Mouse (Mus musculus) stomach, embryonic 15.5 days (tissue): Measurements from ENCODE around the gene Dcun1d4. TPM values are rescaled to one million over a fixed set of nuclear protein-coding genes. Genes with fewer than 3 reads are reported as not detected.

Experiments
- ATAC-seq: fragments of 200-750 bp; cut with Nextera tagmentation; 2 replicates; pipeline ENCODE4 v1.8.0; 2017; ENCODE audit warnings: low read depth, moderate number of reproducible peaks, moderate TSS enrichment; ENCODE audit not compliant: insufficient read depth, low FRiP score
- H3K27ac ChIP-seq: fragments of 300-500 bp; sonication (generic); 2 replicates; pipeline ENCODE4 v1.5.1; 2015; ENCODE audit warnings: mild to moderate bottlenecking, inconsistent platforms
- H3K27me3 ChIP-seq: fragments of 300-500 bp; sonication (generic); replicated peaks from 2 replicates; pipeline ENCODE4 v1.6.1; 2015; ENCODE audit warnings: inconsistent platforms
- H3K36me3 ChIP-seq: fragments of 300-500 bp; sonication (generic); 2 replicates; pipeline ENCODE4 v1.6.1; 2015; ENCODE audit warnings: inconsistent platforms
- H3K4me1 ChIP-seq: fragments of 300-500 bp; sonication (generic); 2 replicates; pipeline ENCODE4 v1.6.1; 2015; ENCODE audit warnings: inconsistent platforms
- H3K4me2 ChIP-seq: fragments of 300-500 bp; sonication (generic); 2 replicates; pipeline ENCODE4 v1.6.1; 2015; ENCODE audit warnings: mild to moderate bottlenecking, inconsistent platforms
- H3K4me3 ChIP-seq: fragments of 300-500 bp; sonication (generic); replicated peaks from 2 replicates; pipeline ENCODE4 v1.5.1; 2015; ENCODE audit warnings: inconsistent platforms
- H3K9ac ChIP-seq: fragments of 300-500 bp; sonication (generic); 2 replicates; pipeline ENCODE4 v1.6.1; 2015; ENCODE audit warnings: inconsistent platforms
- H3K9me3 ChIP-seq: fragments of 300-500 bp; sonication (generic); 2 replicates; pipeline ENCODE4 v1.6.1; 2016; ENCODE audit warnings: inconsistent platforms
- WGBS: fragments of 180-500 bp; shearing (Covaris S2); methylation state at CpG from one replicate; pipeline ENCODE4 v1.1.7; 2015; 5-methylcytosine and 5-hydroxymethylcytosine counted together
- polyA plus RNA-seq: library from polyadenylated mRNA; unstranded; fragments of >200 nt; fragmentation: Nextera tagmentation; extraction: Ambion mirVana; gene quantifications from 2 replicates; pipeline ENCODE4 v1.2.1, GENCODE M21; 2015

The Dcun1d4 gene
- polyA plus RNA-seq, 1 experiment from 2014 or later: 19.1 TPM

- ATAC-seq: no peak
- Histone ChIP-seq H3K36me3 (no peaks in the 10 kb centered on the region), H3K9me3 (no peaks in the 10 kb centered on the region), H3K4me1 (no peaks in the 10 kb centered on the region), H3K4me2 (no peak overlapping the region), H3K27me3 (no peaks in the 10 kb centered on the region), H3K4me3 (no peak overlapping the region), H3K27ac (no peak overlapping the region), H3K9ac (no peak overlapping the region)
- WGBS: 65% methylated on average over 12 of the region's 12 CpGs
These were observed 22.4 kb downstream of the Dcun1d4 start for GRCm38 (mm10) chr5:73503015-73503757.

- Histone ChIP-seq H3K9me3 (no peaks in the 10 kb centered on the region), H3K9ac (no peak overlapping the region), H3K4me2 (no peak overlapping the region), H3K36me3 (0 out of 2 replicates have a peak, but pooled peaks cover 5% of the 10 kb centered on the region), H3K4me3 (no peak overlapping the region), H3K4me1 (no peaks in the 10 kb centered on the region), H3K27ac (no peak overlapping the region), H3K27me3 (no peaks in the 10 kb centered on the region)
- no peak for ATAC-seq
- WGBS: 84% methylated on average over 14 of the region's 14 CpGs
These were observed 30.3 kb downstream of the Dcun1d4 start for GRCm38 (mm10) chr5:73511074-73511473.

GRCm38 (mm10) chr5:73512241-73512640 lies 31.4 kb downstream of the Dcun1d4 start:
- H3K9ac ChIP-seq: no peak overlapping the region
- H3K9me3 ChIP-seq: no peaks in the 10 kb centered on the region
- no peak overlapping the region for H3K27ac ChIP-seq
- H3K27me3 ChIP-seq: no peaks in the 10 kb centered on the region
- H3K4me2 ChIP-seq: no peak overlapping the region
- H3K4me1 ChIP-seq: no peaks in the 10 kb centered on the region
- 94% methylated on average over 1 of the region's 1 CpGs for WGBS
- ATAC-seq: no peak
- 0 out of 2 replicates have a peak, but pooled peaks cover 5% of the 10 kb centered on the region for H3K36me3 ChIP-seq
- no peak overlapping the region for H3K4me3 ChIP-seq

GRCm38 (mm10) chr5:73512661-73513060 lies 31.9 kb downstream of the Dcun1d4 start:
- no peak for ATAC-seq
- WGBS: 84% methylated on average over 9 of the region's 9 CpGs
- Histone ChIP-seq H3K36me3 (0 out of 2 replicates have a peak, but pooled peaks cover 5% of the 10 kb centered on the region), H3K9ac (no peak overlapping the region), H3K4me2 (no peak overlapping the region), H3K27me3 (no peaks in the 10 kb centered on the region), H3K4me1 (no peaks in the 10 kb centered on the region), H3K4me3 (no peak overlapping the region), H3K27ac (no peak overlapping the region), H3K9me3 (no peaks in the 10 kb centered on the region)

GRCm38 (mm10) chr5:73514202-73514601 lies 33.4 kb downstream of the Dcun1d4 start:
- 93% methylated on average over 2 of the region's 2 CpGs for WGBS
- no peaks in the 10 kb centered on the region for H3K27me3 ChIP-seq
- no peak for ATAC-seq
- no peak overlapping the region for H3K4me3 ChIP-seq
- no peak overlapping the region for H3K27ac ChIP-seq
- H3K9ac ChIP-seq: no peak overlapping the region
- no peak overlapping the region for H3K4me2 ChIP-seq
- no peaks in the 10 kb centered on the region for H3K4me1 ChIP-seq
- H3K36me3 ChIP-seq: 0 out of 2 replicates have a peak, but pooled peaks cover 5% of the 10 kb centered on the region
- no peaks in the 10 kb centered on the region for H3K9me3 ChIP-seq

- WGBS: 86% methylated on average over 5 of the region's 5 CpGs
- Histone ChIP-seq H3K9ac (no peak overlapping the region), H3K36me3 (no peaks in the 10 kb centered on the region), H3K4me2 (no peak overlapping the region), H3K27ac (no peak overlapping the region), H3K4me3 (no peak overlapping the region), H3K9me3 (no peaks in the 10 kb centered on the region), H3K4me1 (no peaks in the 10 kb centered on the region), H3K27me3 (no peaks in the 10 kb centered on the region)
- ATAC-seq: no peak
These were observed 36.5 kb downstream of the Dcun1d4 start for GRCm38 (mm10) chr5:73517299-73517698.

- ATAC-seq: no peak
- no peaks in the 10 kb centered on the region for H3K9me3 ChIP-seq
- no peak overlapping the region for H3K27ac ChIP-seq
- no peak overlapping the region for H3K4me3 ChIP-seq
- H3K4me2 ChIP-seq: no peak overlapping the region
- 91% methylated on average over 8 of the region's 8 CpGs for WGBS
- no peaks in the 10 kb centered on the region for H3K36me3 ChIP-seq
- no peaks in the 10 kb centered on the region for H3K27me3 ChIP-seq
- no peak overlapping the region for H3K9ac ChIP-seq
- no peaks in the 10 kb centered on the region for H3K4me1 ChIP-seq
These were observed 37.8 kb downstream of the Dcun1d4 start for GRCm38 (mm10) chr5:73518424-73519211.

GRCm38 (mm10) chr5:73520787-73521186 lies 40.0 kb downstream of the Dcun1d4 start:
- no peak for ATAC-seq
- Histone ChIP-seq H3K4me2 (no peak overlapping the region), H3K4me3 (no peak overlapping the region), H3K9ac (no peak overlapping the region), H3K36me3 (no peaks in the 10 kb centered on the region), H3K9me3 (no peaks in the 10 kb centered on the region), H3K27me3 (no peaks in the 10 kb centered on the region), H3K4me1 (no peaks in the 10 kb centered on the region), H3K27ac (no peak overlapping the region)
- WGBS: 74% methylated on average over 4 of the region's 4 CpGs

GRCm38 (mm10) chr5:73523227-73523626 lies 42.4 kb downstream of the Dcun1d4 start:
- ATAC-seq: no peak
- Histone ChIP-seq H3K4me1 (no peaks in the 10 kb centered on the region), H3K9me3 (no peaks in the 10 kb centered on the region), H3K27ac (no peak overlapping the region), H3K4me2 (no peak overlapping the region), H3K9ac (no peak overlapping the region), H3K36me3 (no peaks in the 10 kb centered on the region; the same call in 1 of the 2 replicates), H3K4me3 (no peak overlapping the region), H3K27me3 (no peaks in the 10 kb centered on the region)
- WGBS: 68% methylated on average over 10 of the region's 10 CpGs

- no peaks in the 10 kb centered on the region for H3K4me1 ChIP-seq
- H3K36me3 ChIP-seq: no peaks in the 10 kb centered on the region; the same call in 1 of the 2 replicates
- ATAC-seq: peak; percentile 27; the same call in 1 of the 2 replicates
- no peaks in the 10 kb centered on the region for H3K9me3 ChIP-seq
- WGBS: 56% methylated on average over 4 of the region's 4 CpGs
- H3K9ac ChIP-seq: no peak overlapping the region
- no peak overlapping the region for H3K4me3 ChIP-seq
- no peak overlapping the region for H3K4me2 ChIP-seq
- H3K27me3 ChIP-seq: no peaks in the 10 kb centered on the region
- no peak overlapping the region for H3K27ac ChIP-seq
These were observed 43.6 kb downstream of the Dcun1d4 start for GRCm38 (mm10) chr5:73524300-73525000.

- Histone ChIP-seq H3K9me3 (no peaks in the 10 kb centered on the region), H3K4me3 (no peak overlapping the region), H3K4me1 (no peaks in the 10 kb centered on the region), H3K9ac (no peak overlapping the region), H3K36me3 (peaks cover 24% of the 10 kb centered on the region; the same call in 1 of the 2 replicates), H3K4me2 (no peak overlapping the region), H3K27ac (no peak overlapping the region), H3K27me3 (no peaks in the 10 kb centered on the region)
- 74% methylated on average over 1 of the region's 1 CpGs for WGBS
- ATAC-seq: no peak
These were observed 51.4 kb downstream of the Dcun1d4 start for GRCm38 (mm10) chr5:73532222-73532621.
